Mouse (Mus musculus): Measurements from ENCODE around the gene Gm10128.
"Not testable (repeated sequence)": the region's sequence is repeated elsewhere in the genome, so short reads cannot be mapped to it uniquely, and the experiment has no call there.

Gene Gm10128

DNA sequence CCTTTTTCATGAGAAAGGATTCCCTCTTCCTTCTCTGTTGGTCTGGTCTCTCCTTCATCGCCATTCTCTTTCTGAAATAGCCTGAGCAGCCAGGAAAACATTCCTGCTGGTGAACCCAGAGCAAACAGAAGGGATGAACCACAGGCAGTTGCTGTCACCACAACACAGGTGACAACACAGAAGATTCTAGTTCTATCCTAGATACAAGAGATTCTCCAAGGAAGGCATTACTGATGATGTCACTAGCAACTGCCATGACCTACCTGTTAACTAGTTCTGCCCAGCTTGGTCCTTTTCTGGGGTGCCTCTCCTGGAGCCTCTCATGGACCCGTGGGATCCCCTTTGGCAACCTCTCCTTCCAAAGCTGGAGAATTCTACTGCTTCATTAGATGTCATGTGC is at the start of gene Gm10128:
TSS of gene Gm10128 (minus strand) at position 101 of the 400 bp plus-strand sequence.
- DNase-seq (ENCODE audit: low read depth, low spot score): not testable (repeated sequence)

DNA sequence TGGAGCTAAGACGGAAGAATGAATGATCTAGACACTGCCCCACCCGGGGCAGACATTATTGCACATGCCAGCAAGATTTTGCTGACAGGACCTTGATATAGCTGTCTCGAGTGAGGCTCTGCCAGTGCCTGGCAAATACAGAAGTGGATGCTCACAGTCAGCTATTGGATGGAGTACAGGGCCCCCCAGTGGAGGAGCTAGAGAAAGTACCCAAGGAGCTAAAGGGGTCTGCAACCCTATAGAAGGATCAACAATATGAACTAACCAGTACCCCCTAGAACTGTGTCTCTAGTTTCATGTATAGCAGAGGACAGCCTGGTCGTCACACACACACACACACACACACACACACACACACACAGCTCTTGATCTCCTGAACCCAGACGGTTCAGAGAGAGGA is 37.4 kb upstream of the Gm10128 start:
- not testable (repeated sequence) for DNase-seq (ENCODE audit: low read depth, low spot score)

DNA sequence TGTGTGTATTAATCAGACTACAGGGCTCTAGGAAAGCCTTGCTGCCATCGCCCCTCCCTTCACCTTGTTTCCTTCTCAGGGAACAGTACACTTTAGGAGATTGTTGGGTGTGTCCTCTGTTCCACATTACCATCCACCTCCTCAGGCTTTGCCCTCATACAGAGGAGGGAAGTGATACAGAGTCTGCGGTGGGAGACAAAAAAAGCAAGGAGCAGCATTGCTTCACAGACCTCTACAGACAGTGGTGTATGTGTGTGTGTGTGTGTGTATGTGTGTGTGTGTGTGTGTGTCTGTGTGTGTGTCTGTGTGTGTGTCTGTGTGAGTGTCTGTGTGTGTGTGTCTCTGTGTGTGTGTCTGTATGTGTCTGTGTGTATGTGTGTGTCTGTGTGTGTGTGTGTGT is 18.7 kb upstream of the Gm10128 start:
- DNase-seq (ENCODE audit: low read depth, low spot score): not testable (repeated sequence)

DNA sequence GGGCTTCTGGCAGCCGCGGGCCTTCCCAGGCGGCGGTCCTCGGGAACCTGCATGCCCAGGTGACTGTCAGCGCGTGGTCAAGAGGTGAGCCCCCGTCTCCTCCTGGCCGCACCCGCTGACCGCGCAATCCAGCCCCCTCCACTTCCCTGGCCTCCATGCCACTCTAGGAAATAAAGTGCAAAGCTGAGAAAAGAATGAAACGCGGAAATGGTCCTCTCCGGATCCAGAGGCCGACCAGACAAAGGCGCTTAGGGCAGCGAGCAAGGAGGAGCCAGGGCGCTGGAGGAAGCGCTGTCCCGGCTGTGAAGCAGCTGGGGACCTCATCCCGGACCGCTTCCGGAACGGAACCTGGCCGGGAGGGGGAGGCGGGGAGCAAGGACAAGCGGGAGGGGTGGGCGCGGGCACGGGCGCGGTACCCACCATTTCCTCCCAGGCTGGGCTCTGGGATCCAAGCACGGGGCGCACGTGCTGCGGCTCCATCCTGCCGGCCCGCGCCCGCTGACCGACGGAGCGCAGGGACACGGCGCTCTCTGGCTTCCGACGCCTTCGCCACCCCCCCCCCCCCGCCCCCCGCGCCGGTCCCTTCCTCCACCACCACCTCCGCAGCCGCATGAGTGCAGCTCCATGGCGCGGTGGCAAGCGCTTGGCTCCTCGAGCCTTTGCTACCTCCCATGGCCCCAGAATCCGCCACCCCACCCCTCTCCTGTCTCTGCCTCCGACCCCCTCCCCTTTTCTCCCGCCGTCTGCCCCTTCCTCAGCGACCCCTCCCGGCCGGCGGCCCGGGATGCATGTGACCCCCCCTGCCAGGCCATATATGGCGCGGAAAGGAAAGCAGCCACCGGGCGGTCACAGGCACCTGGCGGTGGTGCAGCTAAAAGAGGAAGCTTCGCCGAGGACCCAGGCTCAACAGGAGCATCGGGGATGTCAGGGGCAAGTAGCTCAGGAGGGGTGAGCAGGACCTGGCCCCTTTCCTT is 14.6 kb upstream of the Gm10128 start:
- DNase-seq (ENCODE audit: low read depth, low spot score): not testable (repeated sequence)

DNA sequence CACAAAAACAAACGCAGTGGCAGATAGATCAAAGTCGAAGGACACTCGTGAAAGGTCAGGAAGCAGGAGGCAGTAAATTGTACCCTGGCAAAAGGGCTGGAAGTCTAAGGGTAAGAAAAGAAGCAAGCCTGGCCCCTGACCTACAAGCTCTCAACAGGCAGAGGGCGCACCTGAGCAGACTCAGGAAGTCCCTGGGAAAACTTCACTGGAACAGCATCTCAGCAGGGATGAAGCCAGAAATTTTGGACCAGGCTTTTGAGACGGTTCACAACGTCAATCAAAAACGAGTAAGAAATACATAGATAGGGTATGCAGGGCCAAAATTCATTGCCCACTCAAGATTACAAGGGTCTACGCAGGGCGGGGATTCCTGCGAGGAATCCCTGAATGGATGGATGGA is 13.7 kb upstream of the Gm10128 start:
- not testable (repeated sequence) for DNase-seq (ENCODE audit: low read depth, low spot score)

DNA sequence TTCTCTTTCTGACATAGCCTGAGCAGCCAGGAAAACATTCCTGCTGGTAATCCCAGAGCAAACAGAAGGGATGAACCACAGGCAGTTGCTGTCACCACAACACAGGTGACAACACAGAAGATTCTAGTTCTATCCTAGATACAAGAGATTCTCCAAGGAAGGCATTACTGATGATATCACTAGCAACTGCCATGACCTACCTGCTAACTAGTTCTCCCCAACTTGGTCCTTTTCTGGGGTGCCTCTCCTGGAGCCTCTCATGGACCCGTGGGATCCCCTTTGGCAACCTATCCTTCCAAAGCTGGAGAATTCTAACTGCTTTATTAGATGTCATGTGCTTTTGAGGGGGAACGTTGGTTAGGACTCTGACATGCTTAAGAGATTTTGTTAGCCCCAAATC is 48.3 kb downstream of the Gm10128 start, which contains the start of gene Gm10338:
TSS of gene Gm10338 (minus strand) at position 101 of the 400 bp plus-strand sequence.
- not testable (repeated sequence) for DNase-seq (ENCODE audit: low read depth, low spot score)

Measured in telencephalon, adult 2 months (tissue).